Mouse (Mus musculus) embryo, embryonic 11 days (tissue): ENCODE results near the gene Rhox2g.
"Not testable (repeated sequence)": the region's sequence is repeated elsewhere in the genome, so short reads cannot be mapped to it uniquely, and the experiment has no call there.

Source experiments
- DNase-seq: peaks from one replicate; pipeline ENCODE4 v3.0.0-alpha.2; 2015

Gene Rhox2g

DNA sequence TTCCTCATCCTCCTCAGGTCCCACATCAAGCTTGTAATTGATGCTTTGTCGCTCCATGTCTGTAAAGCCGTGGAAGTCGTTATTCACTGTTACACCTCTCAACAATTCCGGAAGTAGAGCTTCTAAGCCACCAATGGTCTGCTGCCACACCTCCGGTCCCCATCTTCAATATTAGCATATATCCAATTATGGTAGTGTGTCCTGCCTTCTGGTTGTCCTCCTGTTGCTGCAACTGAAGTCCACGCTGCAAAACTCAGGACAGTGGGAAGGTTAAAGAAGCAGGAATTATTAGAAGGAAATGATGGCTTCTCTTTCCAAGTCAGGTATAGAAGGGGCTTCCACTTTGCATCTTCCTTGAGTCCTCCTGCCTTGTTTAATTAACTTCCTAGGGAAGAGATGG lies at the start of gene Rhox2g:
TSS of gene Rhox2g (minus strand) at position 101 of the 400 bp plus-strand sequence.
- not testable (repeated sequence) for DNase-seq

DNA sequence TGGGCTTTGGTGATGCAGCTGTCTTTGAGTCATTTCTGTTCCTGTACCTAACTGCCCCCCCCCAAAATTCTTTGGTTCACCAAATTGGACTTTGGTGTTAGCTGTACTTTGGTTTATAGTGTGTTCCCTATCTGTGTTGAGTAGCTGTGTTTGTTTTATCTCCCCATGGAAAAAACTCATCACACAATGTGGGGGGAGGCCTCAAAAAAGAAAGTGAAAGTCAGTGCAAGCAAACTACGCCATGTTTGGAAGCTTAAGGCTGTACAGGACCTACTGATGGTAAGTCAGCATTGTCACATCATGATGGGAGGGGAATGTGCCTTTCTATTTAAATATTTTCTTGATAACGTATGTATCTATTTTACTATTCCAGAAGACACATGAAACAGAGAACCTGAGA lies 49.0 kb upstream of the Rhox2g start:
- DNase-seq: no peak

DNA sequence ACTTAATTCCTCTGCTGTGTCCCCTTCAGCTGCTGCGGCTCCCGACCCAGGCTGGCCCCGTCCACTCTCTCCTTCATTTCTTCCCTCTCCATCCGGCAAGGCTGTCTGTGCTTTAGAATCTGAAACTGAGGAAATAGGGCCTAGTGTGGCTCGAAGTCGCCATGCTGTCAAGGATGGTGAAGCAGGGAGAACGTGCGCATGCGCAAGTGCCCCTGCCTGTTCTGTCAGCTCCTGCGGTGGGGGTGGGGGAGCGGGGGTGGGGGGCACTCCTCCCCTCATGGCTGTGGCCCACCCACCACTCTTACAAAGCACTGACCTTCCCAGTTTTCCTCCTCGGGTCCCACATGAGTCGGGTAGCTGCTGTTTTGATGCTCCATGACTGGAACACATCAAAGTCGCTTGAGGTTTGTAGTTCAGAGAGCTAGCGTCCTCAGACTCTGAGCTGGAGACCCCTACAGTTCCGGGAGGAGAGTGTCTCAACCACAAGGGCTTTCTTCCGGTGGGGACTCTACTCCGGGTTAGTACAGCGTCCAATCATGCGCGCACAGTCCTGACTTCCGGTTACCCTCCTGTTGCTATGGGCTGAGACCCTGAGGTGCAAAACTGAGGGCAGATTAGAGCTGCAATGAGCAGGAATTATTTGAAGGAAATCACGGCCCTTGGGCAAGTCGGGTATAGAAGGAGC lies 39.9 kb upstream of the Rhox2g start:
- no peak for DNase-seq

DNA sequence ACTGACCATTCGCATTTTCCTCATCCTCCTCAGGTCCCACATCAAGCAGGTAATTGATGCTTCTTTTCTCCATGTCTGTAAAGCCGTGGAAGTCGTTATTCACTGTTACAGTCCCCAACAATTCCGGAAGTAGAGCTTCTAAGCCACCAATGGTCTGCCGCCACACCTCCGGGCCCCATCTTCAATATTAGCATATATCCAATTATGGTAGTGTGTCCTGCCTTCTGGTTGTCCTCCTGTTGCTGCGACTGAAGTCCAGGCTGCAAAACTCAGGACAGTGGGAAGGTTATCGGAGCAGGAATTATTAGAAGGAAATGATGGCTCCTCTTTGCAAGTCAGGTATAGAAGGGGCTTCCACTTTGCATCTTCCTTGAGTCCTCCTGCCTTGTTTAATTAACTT lies 29.9 kb upstream of the Rhox2g start, which contains the start of gene Rhox2h:
TSS of gene Rhox2h (minus strand) at position 101 of the 400 bp plus-strand sequence.
- not testable (repeated sequence) for DNase-seq

DNA sequence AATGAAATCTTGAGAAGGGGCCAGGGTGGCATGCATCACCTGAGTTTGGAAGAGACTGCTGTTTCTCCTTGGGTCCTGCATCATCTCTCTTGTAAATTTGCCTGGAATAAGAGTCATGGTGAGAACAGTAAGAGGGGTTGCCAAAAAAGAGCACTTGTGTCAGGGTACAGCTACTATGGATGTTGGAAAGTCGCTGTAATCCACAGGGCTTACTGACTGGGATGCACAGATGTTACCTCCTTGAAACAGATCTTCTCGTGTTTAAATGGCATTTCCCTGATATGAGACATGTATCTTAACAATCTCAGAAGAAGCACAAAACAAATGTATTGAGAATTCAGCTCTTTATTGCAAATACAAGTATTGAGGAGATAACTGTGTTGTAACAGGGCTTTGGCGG lies 25.4 kb upstream of the Rhox2g start, which contains the start of gene Rhox3h:
TSS of gene Rhox3h (minus strand) at position 101 of the 400 bp plus-strand sequence.
- DNase-seq: not testable (repeated sequence)

DNA sequence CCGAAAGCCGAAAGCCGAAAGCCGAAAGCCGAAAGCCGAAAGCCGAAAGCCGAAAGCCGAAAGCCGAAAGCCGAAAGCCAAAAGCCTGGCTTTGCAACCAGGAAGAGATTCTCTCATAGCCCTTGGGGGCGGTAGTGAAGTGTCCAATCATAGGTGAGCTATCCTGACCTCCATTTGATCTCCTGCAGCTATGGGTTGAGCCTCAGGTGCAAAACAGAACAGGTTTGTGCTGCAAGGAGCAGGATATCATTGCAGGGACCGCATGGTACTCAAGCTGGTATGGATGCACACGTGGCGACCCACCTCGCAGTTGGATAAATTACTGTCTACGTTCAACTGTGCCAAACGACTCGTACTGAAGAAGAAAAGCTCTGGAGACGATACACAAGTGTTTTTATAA lies 8.0 kb upstream of the Rhox2g start, which contains the start of gene Rhox4g:
TSS of gene Rhox4g (minus strand) at position 101 of the 400 bp plus-strand sequence.
- DNase-seq: not testable (repeated sequence)

DNA sequence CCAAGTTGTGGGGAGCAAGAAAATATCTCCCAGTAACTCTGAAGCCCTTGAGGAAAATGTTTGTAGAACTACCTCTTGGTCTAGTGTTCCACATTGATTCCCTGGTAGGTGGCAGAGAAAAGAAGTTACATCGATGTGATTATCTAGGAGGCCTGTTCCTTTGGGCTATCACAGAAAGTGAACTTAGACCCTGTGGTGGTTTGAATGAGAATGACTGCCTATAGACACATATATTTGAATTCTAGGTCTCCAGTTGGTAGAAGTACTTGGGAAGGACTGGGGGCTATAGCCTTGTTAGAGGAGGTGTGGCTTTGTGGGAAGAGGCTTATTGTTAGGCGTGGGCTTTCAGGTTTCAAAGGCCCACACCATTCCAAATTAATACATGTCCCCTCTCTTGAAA lies 14.8 kb downstream of the Rhox2g start, which contains the start of gene Rhox3g:
TSS of gene Rhox3g (minus strand) at position 101 of the 400 bp plus-strand sequence.
- DNase-seq: not testable (repeated sequence)

DNA sequence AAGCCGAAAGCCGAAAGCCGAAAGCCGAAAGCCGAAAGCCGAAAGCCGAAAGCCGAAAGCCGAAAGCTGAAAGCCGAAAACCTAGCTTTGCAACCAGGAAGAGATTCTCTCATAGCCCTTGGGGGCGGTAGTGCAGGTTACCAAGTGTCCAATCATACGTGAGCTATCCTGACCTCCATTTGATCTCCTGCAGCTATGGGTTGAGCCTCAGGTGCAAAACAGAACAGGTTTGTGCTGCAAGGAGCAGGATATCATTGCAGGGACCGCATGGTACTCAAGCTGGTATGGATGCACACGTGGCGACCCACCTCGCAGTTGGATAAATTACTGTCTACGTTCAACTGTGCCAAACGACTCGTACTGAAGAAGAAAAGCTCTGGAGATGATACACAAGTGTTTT lies 35.7 kb downstream of the Rhox2g start, which contains the start of gene Rhox4f:
TSS of gene Rhox4f (minus strand) at position 101 of the 400 bp plus-strand sequence.
- not testable (repeated sequence) for DNase-seq
